Mouse (Mus musculus): Measurements from ENCODE around the gene Mbnl2. TPM values are rescaled to one million over a fixed set of nuclear protein-coding genes. Genes with fewer than 3 reads are reported as not detected.

Mbnl2 gene
- polyA plus RNA-seq, 1 experiment, result 41.7 TPM

DNA sequence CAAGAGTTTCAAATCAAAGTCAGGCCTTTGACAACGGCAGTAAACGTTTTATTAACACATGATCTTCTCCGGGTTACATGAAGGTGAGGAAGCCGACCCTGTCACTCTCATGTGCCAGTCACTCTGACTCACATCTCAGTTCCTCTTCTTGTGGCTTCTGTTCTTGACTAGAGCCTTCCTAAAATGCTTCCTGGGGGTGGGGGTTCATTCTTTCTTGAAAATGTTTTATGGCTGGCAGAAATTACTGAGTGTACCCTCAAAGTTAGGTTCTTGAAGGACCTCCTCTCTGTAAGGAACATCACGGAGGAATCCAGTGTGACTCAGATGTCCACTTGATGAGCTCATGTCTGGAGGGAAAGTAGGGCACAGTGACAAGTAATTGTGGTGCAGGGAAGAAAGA, 50.2 kb downstream of the Mbnl2 start:
- Histone ChIP-seq H3K27ac (ENCODE audit: insufficient read depth, low read depth, low read length) (no peak overlapping the region), H3K4me3 (ENCODE audit: low read depth, low read length) (no peak overlapping the region), H3K4me1 (ENCODE audit: control insufficient read depth, insufficient read depth, insufficient read length, low read length) (peaks cover 18% of the 10 kb centered on the region), H3K36me3 (ENCODE audit: control insufficient read depth, insufficient read depth, low read length) (peaks cover 20% of the 10 kb centered on the region), H3K27me3 (ENCODE audit: control insufficient read depth, insufficient read depth, low read length) (no peaks in the 10 kb centered on the region)
- TF ChIP-seq POLR2A (IDR thresholded peaks at IDR 0.05; ENCODE audit: low read depth, low read length) (no peak), CTCF (IDR thresholded peaks at IDR 0.05; ENCODE audit: extremely low read depth, insufficient read length, insufficient replicate concordance, low read depth, low read length) (no peak)
- 57% methylated on average over 5 of the region's 5 CpGs for WGBS

DNA sequence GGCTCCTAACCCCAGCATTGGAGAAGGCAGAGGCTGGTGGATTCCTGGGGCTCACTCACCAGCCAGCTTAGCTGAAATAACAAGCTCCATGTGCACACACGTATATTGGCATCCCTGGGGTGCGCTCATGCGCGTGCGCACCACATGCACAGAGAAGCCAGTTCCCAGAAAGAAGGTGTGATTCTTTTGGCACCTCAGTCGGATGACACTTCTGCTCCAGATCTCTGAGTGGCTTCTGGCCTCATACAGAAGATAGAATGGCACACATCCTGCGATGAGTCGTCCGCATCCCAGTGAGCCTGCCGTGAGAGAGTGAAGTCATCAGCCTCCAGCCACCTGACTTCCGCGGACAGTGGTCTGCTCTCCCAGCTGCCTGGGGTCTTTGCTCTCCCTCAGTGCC, 55.0 kb downstream of the Mbnl2 start:
- Histone ChIP-seq H3K27me3 (ENCODE audit: control insufficient read depth, insufficient read depth, low read length) (no peaks in the 10 kb centered on the region), H3K4me3 (ENCODE audit: low read depth, low read length) (no peak overlapping the region), H3K36me3 (ENCODE audit: control insufficient read depth, insufficient read depth, low read length) (peaks cover 17% of the 10 kb centered on the region), H3K4me1 (ENCODE audit: control insufficient read depth, insufficient read depth, insufficient read length, low read length) (peaks cover 18% of the 10 kb centered on the region; the same call in 1 of the 2 replicates), H3K27ac (ENCODE audit: insufficient read depth, low read depth, low read length) (no peak overlapping the region)
- 76% methylated on average over 12 of the region's 12 CpGs for WGBS
- TF ChIP-seq CTCF (IDR thresholded peaks at IDR 0.05; ENCODE audit: extremely low read depth, insufficient read length, insufficient replicate concordance, low read depth, low read length), result no peak
- no peak for TF ChIP-seq POLR2A (IDR thresholded peaks at IDR 0.05; ENCODE audit: low read depth, low read length)

DNA sequence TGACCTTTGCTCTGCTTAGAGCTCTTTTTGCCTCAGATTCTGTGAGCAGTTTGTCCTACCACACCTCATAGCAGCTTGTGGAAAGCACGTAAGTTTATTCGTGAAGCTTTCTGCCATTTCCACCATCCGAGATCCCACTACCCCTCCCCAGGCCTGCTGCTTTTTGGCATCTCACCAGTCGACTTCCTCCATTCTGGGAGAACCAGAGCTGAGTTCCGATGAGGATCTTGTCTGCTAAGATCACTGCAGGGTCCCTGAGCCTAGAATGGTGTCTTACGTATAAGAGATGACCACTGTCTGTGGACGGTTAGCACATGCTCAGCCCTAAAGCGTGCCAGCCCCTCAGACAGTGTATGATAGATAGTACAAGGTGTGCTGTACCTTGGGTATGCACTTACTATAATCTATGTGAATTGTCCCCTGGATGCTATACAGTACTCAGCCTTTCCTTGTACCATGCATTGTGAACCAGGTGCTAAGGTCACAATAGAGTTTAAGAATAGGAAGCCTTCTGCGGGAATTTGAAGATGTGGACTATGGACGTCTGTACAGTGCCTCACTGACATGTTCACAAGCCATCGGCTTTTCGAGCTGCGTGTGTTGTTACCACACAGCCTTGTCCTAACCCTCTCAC, 55.5 kb downstream of the Mbnl2 start:
- H3K27me3 ChIP-seq (ENCODE audit: control insufficient read depth, insufficient read depth, low read length), result no peaks in the 10 kb centered on the region
- H3K4me1 ChIP-seq (ENCODE audit: control insufficient read depth, insufficient read depth, insufficient read length, low read length), result peaks cover 19% of the 10 kb centered on the region; the same call in 1 of the 2 replicates
- H3K4me3 ChIP-seq (ENCODE audit: low read depth, low read length), result no peak overlapping the region
- TF ChIP-seq CTCF (IDR thresholded peaks at IDR 0.05; ENCODE audit: extremely low read depth, insufficient read length, insufficient replicate concordance, low read depth, low read length), result no peak
- no peak for TF ChIP-seq POLR2A (IDR thresholded peaks at IDR 0.05; ENCODE audit: low read depth, low read length)
- 63% methylated on average over 13 of the region's 13 CpGs for WGBS
- peaks cover 17% of the 10 kb centered on the region for H3K36me3 ChIP-seq (ENCODE audit: control insufficient read depth, insufficient read depth, low read length)
- H3K27ac ChIP-seq (ENCODE audit: insufficient read depth, low read depth, low read length), result no peak overlapping the region

DNA sequence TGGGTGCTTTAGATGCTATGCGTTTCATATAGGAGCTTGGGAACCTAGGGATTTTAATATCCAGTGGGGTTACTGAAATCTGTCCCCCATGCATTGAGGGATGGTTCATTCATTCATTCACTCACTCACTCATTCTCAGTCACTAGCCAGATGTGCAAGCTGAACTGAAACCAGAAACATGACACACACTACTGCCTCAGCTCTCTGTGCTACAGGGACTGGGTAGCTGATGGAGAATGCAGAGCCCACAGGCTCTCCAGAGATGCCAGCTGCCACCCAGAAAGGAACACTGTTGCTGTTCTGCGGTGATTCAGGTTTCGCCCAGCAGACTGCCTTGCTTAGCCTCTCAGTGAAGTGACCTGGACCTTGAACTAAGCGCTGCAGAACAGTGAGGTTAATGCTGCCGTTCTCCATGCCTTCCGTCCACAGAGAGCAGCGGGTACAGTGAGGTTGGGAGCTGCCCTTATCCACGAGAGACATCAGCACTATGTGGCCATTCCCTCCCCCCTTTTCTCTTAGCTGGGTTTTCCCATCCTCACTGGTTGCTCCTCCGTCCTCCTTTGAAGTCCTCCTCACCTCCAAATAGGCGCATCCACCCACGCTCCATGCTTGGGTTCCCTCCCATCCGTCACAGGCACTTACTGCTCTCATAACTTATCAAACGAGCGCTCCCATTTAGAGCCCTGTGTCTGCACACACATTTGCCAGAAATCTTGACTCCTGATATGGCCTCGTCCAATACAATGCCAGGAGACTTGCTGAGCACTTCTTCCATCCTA, 58.2 kb downstream of the Mbnl2 start:
- Histone ChIP-seq H3K4me1 (ENCODE audit: control insufficient read depth, insufficient read depth, insufficient read length, low read length) (peaks cover 30% of the 10 kb centered on the region), H3K4me3 (ENCODE audit: low read depth, low read length) (no peak overlapping the region), H3K36me3 (ENCODE audit: control insufficient read depth, insufficient read depth, low read length) (peaks cover 9% of the 10 kb centered on the region; the same call in 1 of the 2 replicates), H3K27me3 (ENCODE audit: control insufficient read depth, insufficient read depth, low read length) (no peaks in the 10 kb centered on the region), H3K27ac (ENCODE audit: insufficient read depth, low read depth, low read length) (no peak overlapping the region)
- WGBS, result 65% methylated on average over 15 of the region's 15 CpGs
- TF ChIP-seq POLR2A (IDR thresholded peaks at IDR 0.05; ENCODE audit: low read depth, low read length) (no peak), CTCF (IDR thresholded peaks at IDR 0.05; ENCODE audit: extremely low read depth, insufficient read length, insufficient replicate concordance, low read depth, low read length) (no peak)

DNA sequence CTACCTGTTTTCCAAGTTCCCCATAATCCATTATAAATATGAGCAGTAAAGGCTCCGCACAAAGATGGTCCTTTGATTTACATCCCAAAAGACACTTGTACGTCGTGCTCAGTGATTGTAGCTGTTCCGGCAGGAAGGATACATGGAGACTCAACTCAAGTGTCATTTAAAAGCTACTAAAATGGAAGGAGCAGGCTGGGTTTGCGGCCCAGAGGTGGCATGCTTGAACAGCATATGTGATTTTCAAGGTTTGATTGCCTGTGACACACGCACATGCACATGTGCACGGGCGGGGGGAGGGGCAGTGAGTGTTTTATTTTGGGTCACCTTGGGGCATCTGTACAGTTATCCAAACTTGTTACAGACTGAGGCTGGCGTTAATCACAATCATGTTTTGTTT, 59.9 kb downstream of the Mbnl2 start:
- H3K36me3 ChIP-seq (ENCODE audit: control insufficient read depth, insufficient read depth, low read length), result peaks cover 4% of the 10 kb centered on the region; the same call in 1 of the 2 replicates
- 83% methylated on average over 9 of the region's 9 CpGs for WGBS
- no peak for TF ChIP-seq CTCF (IDR thresholded peaks at IDR 0.05; ENCODE audit: extremely low read depth, insufficient read length, insufficient replicate concordance, low read depth, low read length)
- TF ChIP-seq POLR2A (IDR thresholded peaks at IDR 0.05; ENCODE audit: low read depth, low read length), result no peak

DNA sequence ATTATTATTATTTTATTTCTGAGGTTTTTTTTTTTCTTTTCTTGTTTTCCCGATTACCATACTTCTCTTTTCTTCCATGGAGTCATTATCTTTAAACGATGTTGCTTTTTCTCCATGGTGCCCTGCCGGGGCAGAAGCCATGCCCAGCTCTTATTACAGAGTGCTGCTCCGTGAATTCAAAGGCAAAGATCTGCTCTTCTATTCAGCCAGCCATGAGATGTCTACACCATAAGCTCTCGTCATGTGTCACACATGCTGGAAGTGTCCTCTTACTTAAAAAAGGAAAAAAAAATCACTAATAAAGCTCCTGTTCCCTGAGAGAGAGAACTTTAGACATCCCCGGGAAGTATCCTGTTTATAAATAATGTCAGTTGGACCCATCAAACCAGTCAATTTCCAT, 60.4 kb downstream of the Mbnl2 start:
- no peak for TF ChIP-seq CTCF (IDR thresholded peaks at IDR 0.05; ENCODE audit: extremely low read depth, insufficient read length, insufficient replicate concordance, low read depth, low read length)
- TF ChIP-seq POLR2A (IDR thresholded peaks at IDR 0.05; ENCODE audit: low read depth, low read length), result no peak
- WGBS, result 54% methylated on average over 6 of the region's 6 CpGs
- Histone ChIP-seq H3K27me3 (ENCODE audit: control insufficient read depth, insufficient read depth, low read length) (no peaks in the 10 kb centered on the region), H3K4me3 (ENCODE audit: low read depth, low read length) (no peak overlapping the region), H3K36me3 (ENCODE audit: control insufficient read depth, insufficient read depth, low read length) (0 out of 2 replicates have a peak, but pooled peaks cover under 1% of the 10 kb centered on the region), H3K4me1 (ENCODE audit: control insufficient read depth, insufficient read depth, insufficient read length, low read length) (peaks cover 29% of the 10 kb centered on the region), H3K27ac (ENCODE audit: insufficient read depth, low read depth, low read length) (peak overlapping the region; percentile 56)

More for the DNA sequence above, 59.9 kb downstream of the Mbnl2 start:
- H3K27me3 ChIP-seq (ENCODE audit: control insufficient read depth, insufficient read depth, low read length), result no peaks in the 10 kb centered on the region
- H3K4me3 ChIP-seq (ENCODE audit: low read depth, low read length), result no peak overlapping the region
- no peak overlapping the region for H3K27ac ChIP-seq (ENCODE audit: insufficient read depth, low read depth, low read length)
- peaks cover 32% of the 10 kb centered on the region for H3K4me1 ChIP-seq (ENCODE audit: control insufficient read depth, insufficient read depth, insufficient read length, low read length)

DNA sequence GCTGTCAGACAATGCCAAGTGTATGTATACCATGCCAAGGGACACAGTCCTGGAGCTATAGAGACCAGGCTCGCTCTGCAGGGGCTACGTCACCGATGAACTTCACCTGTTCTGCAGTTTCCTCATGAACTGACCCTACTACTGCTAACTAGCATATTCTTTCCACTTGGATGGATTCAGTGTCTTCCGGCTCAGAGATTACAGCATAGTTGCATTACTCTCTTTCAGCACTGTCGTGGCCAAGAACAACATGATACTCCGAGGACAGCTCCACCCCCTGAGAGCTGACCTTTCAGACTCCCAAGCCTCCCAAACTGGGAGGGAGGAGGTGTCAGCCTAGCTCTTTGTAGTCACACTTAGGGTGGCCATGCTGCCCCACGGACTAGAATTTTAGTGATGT, 60.9 kb downstream of the Mbnl2 start:
- Histone ChIP-seq H3K27ac (ENCODE audit: insufficient read depth, low read depth, low read length) (peak overlapping the region; percentile 56), H3K36me3 (ENCODE audit: control insufficient read depth, insufficient read depth, low read length) (no peaks in the 10 kb centered on the region), H3K4me1 (ENCODE audit: control insufficient read depth, insufficient read depth, insufficient read length, low read length) (peaks cover 29% of the 10 kb centered on the region), H3K27me3 (ENCODE audit: control insufficient read depth, insufficient read depth, low read length) (no peaks in the 10 kb centered on the region), H3K4me3 (ENCODE audit: low read depth, low read length) (no peak overlapping the region)
- WGBS, result 26% methylated on average over 7 of the region's 7 CpGs
- TF ChIP-seq POLR2A (IDR thresholded peaks at IDR 0.05; ENCODE audit: low read depth, low read length) (no peak), CTCF (IDR thresholded peaks at IDR 0.05; ENCODE audit: extremely low read depth, insufficient read length, insufficient replicate concordance, low read depth, low read length) (no peak)

Measured in small intestine, adult 2 months (tissue).